Mouse (Mus musculus) midbrain, embryonic 14.5 days (tissue): ENCODE measurements around the gene Mbtps2. TPM values are rescaled to one million over a fixed set of nuclear protein-coding genes. Genes with fewer than 3 reads are reported as not detected.

Experiments used
- ATAC-seq: fragments of 200-750 bp; cut with Nextera tagmentation; 2 replicates; pipeline ENCODE4 v1.8.0; 2017; ENCODE audit warnings: moderate number of reproducible peaks, moderate library complexity; ENCODE audit not compliant: low FRiP score, low TSS enrichment
- DNase-seq: peaks from one replicate; pipeline ENCODE4 v3.0.0-alpha.2; 2015
- H3K27ac ChIP-seq: fragments of 300-500 bp; sonication (generic); replicated peaks from 2 replicates; pipeline ENCODE4 v1.5.1; 2014; ENCODE audit warnings: mild to moderate bottlenecking, low read depth, low read length, moderate library complexity
- H3K27me3 ChIP-seq: fragments of 300-500 bp; sonication (generic); 2 replicates; pipeline ENCODE4 v1.6.1; 2014; ENCODE audit warnings: low read length, control low read depth, mixed read lengths; ENCODE audit not compliant: control insufficient read depth, insufficient read depth
- H3K36me3 ChIP-seq: fragments of 300-500 bp; sonication (generic); 2 replicates; pipeline ENCODE4 v1.6.1; 2014; ENCODE audit warnings: low read length, control low read depth; ENCODE audit not compliant: control insufficient read depth, insufficient read depth
- H3K4me1 ChIP-seq: fragments of 300-500 bp; sonication (generic); 2 replicates; pipeline ENCODE4 v1.6.1; 2014; ENCODE audit warnings: mild to moderate bottlenecking, antibody characterized with exemption, low read length, control low read depth; ENCODE audit not compliant: control insufficient read depth, insufficient read depth
- H3K4me2 ChIP-seq: fragments of 300-500 bp; sonication (generic); 2 replicates; pipeline ENCODE4 v1.6.1; 2014; ENCODE audit warnings: mild to moderate bottlenecking, low read length, moderate library complexity
- H3K4me3 ChIP-seq: fragments of 300-500 bp; sonication (generic); replicated peaks from 2 replicates; pipeline ENCODE4 v1.5.1; 2014; ENCODE audit warnings: low read depth, low read length
- H3K9ac ChIP-seq: fragments of 300-500 bp; sonication (generic); replicated peaks from 2 replicates; pipeline ENCODE4 v1.6.1; 2014; ENCODE audit warnings: mild to moderate bottlenecking, low read length, moderate library complexity
- H3K9me3 ChIP-seq: fragments of 300-500 bp; sonication (generic); 2 replicates; pipeline ENCODE4 v1.6.1; 2016; ENCODE audit warnings: low read length, control low read depth, mixed read lengths; ENCODE audit not compliant: control insufficient read depth
- WGBS: fragments of 180-500 bp; shearing (Covaris S2); extraction: QIAGEN DNeasy Blood & Tissue Kit; methylation state at CpG from one replicate; pipeline ENCODE4 v1.1.7; 2014; 5-methylcytosine and 5-hydroxymethylcytosine counted together
- polyA plus RNA-seq: library from polyadenylated mRNA; unstranded; fragments of >200 nt; fragmentation: Nextera tagmentation; extraction: Ambion mirVana; gene quantifications from 2 replicates; pipeline ENCODE4 v1.2.1, GENCODE M21; 2014

Mbtps2 gene
- 22.1 and 31.6 TPM in 2 replicates for polyA plus RNA-seq

DNA sequence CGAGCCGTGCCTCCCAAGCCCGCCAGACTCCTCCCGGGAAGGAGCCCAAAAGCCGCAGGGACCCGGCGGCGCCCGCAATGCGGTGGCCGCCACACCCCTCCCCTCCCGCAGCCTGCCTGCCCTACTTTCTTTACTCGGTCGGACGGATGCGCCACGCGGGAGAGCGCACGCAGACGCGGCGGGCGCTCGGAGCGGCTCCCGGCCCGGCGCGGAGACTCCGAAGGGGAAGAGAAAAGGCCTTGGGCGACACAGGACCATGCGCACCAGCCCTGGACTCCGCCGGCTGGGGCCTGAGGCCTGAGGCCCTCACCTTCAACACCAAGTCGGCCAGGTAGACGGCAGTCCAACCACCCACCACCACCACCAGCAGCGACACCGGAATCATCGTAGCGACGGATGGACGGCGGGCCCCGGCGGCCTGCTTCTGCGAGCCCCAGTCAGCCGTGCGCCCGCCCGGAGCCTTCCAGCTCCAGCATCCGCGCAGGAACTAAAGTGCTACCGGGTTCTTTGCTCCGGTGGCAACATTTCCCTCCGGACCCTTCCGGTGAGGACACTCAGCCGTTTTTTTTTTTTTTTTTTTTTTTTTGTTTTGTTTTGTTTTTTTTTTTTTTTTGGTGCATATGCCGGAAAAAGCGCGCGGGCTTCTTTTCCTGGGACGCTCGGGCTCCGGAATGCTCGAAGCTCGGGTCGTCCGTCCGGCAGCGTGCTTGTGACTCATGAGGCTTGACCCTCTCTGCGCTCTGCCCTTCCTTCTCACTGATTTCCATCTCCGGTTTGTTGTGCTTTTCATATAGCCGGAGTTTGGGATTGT lies at the start of gene Mbtps2:
Mbtps2 (minus strand) TSS at position 530 of the 811 bp plus-strand sequence.
- DNase-seq = peak; percentile 82
- H3K4me3 ChIP-seq = peak within 1 kb of the TSS; percentile 54
- peak within 1 kb of the TSS; percentile 72 for H3K9ac ChIP-seq
- no peaks in the 10 kb centered on the region for H3K36me3 ChIP-seq
- H3K27ac ChIP-seq = peak within 1 kb of the TSS; percentile 89
- WGBS = 24% methylated on average over 73 of the region's 74 CpGs
- no peaks in the 10 kb centered on the region; the same call in 1 of the 2 replicates for H3K27me3 ChIP-seq
- peak within 1 kb of the TSS; percentile 56 for H3K4me2 ChIP-seq
- H3K4me1 ChIP-seq = no peaks in the 10 kb centered on the region
- ATAC-seq = peak; percentile 81
- no peaks in the 10 kb centered on the region for H3K9me3 ChIP-seq

DNA sequence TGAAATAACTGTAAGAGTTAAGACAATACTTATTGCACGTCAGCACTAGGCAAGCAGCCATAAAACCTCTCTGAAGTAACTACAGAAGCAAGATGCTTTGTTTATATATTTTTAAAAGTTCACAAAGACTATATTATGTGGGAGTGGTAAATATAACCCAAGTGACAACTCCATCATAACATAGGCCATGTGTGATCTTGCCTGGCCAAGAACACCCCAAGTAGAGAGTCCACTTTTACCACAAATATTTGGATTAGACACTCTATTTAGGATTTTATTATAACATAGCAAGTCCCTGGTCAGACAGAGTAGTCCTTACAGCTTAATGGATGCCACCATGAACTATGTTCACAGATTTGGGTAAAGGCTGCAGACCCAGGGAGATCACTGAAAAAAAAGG lies 47.9 kb upstream of the Mbtps2 start:
- WGBS = 88% methylated on average over 1 of the region's 1 CpGs
- Histone ChIP-seq H3K36me3 (no peaks in the 10 kb centered on the region), H3K4me1 (no peaks in the 10 kb centered on the region), H3K27ac (no peak overlapping the region), H3K27me3 (no peaks in the 10 kb centered on the region), H3K9ac (no peak overlapping the region), H3K4me3 (no peak overlapping the region), H3K4me2 (no peak overlapping the region), H3K9me3 (no peaks in the 10 kb centered on the region)
- DNase-seq = no peak
- no peak for ATAC-seq

DNA sequence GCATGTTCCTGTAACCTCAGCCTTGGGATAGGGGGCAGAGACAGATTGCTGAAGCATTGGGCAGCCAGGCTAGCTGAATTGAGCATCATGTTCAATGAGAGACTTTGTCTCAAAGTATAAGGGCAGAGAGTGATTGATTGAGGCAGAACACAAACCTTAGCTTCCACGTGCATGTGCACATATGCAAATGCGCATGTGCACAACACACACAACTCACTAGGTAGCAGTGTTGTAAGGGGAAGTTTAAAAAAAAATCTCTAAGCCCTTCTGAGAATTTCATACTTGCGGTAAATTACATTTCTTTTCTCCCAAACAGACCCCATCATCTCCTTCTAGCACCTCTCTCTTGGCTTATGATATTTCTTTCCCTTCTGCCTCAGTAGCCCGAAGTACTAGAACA lies 46.2 kb upstream of the Mbtps2 start:
- ATAC-seq = no peak
- 76% methylated on average over 4 of the region's 4 CpGs for WGBS
- no peak overlapping the region for H3K4me2 ChIP-seq

DNA sequence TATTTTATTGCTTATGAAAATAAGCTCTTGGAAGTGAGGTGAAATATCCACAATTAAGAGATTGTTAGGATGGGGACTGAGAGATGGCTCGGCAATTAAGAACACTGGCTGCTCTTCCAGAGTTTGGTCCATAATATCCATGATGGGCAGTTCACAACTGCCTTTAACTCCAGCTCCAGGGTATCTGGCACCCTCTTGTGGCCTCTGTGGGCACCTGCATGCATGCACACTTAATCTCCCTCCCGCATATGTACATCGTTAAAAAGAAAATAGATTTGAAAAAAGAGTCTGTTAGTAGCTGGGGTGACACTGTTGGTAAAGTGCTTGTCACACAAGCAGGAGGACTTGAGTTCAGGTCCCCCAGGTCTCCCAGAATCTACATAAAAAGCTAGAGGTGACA lies 45.8 kb upstream of the Mbtps2 start:
- Histone ChIP-seq H3K9ac (no peak overlapping the region), H3K27ac (no peak overlapping the region), H3K27me3 (no peaks in the 10 kb centered on the region), H3K36me3 (no peaks in the 10 kb centered on the region), H3K4me3 (no peak overlapping the region), H3K4me1 (no peaks in the 10 kb centered on the region), H3K4me2 (no peak overlapping the region), H3K9me3 (no peaks in the 10 kb centered on the region)
- 31% methylated on average over 3 of the region's 3 CpGs for WGBS
- peak; percentile 75 for DNase-seq
- ATAC-seq = no peak; the same call in 1 of the 2 replicates

More for the DNA sequence above, 46.2 kb upstream of the Mbtps2 start:
- Histone ChIP-seq H3K27ac (no peak overlapping the region), H3K27me3 (no peaks in the 10 kb centered on the region), H3K9me3 (no peaks in the 10 kb centered on the region), H3K4me3 (no peak overlapping the region), H3K9ac (no peak overlapping the region), H3K4me1 (no peaks in the 10 kb centered on the region), H3K36me3 (no peaks in the 10 kb centered on the region)
- no peak for DNase-seq

DNA sequence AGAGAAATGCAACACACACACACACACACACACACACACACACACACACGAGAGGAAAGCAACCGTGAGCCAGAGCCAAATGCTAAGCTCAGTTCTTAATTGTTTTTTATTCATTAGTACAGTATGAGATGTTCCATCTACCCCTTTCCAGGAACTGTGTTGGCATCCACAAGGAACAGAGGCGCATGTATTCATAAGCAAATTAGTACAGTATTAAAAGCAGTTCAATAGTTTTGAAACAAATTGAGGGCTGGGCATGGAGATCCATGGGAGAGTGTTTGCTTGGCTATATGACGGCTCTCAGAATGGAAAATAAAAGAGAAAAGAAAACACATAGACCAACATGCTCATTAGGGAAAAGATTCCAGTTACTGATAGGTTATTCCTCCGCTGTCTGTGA lies 44.3 kb upstream of the Mbtps2 start:
- no peaks in the 10 kb centered on the region for H3K9me3 ChIP-seq
- H3K9ac ChIP-seq = no peak overlapping the region
- no peaks in the 10 kb centered on the region for H3K4me1 ChIP-seq
- H3K27ac ChIP-seq = no peak overlapping the region
- DNase-seq (no peak), ATAC-seq (no peak)
- WGBS = 80% methylated on average over 5 of the region's 5 CpGs
- no peaks in the 10 kb centered on the region for H3K27me3 ChIP-seq
- H3K4me2 ChIP-seq = no peak overlapping the region
- H3K36me3 ChIP-seq = no peaks in the 10 kb centered on the region
- no peak overlapping the region for H3K4me3 ChIP-seq

DNA sequence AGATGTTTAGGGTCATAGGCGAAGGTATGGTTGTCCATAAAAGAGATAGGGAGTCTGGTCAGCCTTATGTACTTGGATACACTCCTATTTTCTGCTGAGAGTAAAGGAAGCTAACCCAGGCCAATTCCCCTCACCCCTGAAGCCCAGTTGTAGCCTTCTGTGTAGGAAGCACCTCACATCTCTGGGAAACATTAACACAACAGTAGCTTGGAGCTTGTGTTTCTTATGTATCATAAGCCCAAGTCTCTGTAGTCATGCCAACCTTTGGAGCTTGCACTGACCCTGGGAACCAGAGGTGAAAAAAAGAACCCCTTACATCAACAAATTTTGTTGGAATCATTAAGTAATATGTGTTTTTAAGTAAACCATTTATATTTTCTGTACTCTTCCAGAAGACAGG lies 38.7 kb upstream of the Mbtps2 start:
- Histone ChIP-seq H3K9ac (no peak overlapping the region), H3K27ac (no peak overlapping the region), H3K4me3 (no peak overlapping the region), H3K9me3 (no peaks in the 10 kb centered on the region), H3K27me3 (no peaks in the 10 kb centered on the region), H3K36me3 (no peaks in the 10 kb centered on the region), H3K4me1 (no peaks in the 10 kb centered on the region), H3K4me2 (no peak overlapping the region)
- ATAC-seq (no peak), DNase-seq (no peak)
- 71% methylated on average over 1 of the region's 1 CpGs for WGBS

DNA sequence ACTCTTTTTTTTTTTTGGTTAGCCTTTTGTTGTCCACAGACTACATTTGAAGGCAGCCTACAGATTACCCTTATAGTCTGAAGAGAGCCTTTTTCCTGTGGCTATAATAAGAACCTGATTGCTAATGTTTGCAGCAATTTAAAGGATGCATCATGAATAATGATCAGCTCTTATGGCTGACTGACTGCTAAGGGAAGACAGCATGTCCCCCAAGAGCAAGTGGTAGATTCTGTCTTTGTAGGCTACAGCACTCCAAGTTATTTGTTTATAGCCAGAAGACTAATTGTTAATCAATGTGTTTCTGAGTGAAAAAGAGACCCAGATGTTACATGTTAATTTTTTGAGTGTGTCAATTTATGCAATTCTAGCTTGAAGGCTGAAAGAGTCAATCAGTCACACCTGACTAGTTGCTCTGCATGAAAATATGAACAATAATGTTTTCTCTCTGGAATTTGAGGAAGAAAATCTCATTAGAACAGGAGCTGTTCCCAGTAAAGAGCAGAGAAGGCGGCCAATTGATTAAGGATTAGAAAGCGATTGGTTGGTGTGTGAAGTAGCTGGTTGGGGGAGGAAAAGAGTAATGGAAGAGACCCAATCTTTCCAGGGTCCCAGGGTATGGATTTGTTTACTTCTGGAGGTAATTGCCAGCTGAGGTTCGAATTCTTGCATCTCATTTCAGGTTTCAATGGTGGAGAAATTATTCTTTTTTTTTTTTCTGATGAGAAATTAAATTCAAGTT lies 35.3 kb upstream of the Mbtps2 start:
- no peak overlapping the region for H3K27ac ChIP-seq
- H3K36me3 ChIP-seq = no peaks in the 10 kb centered on the region
- no peak overlapping the region for H3K4me2 ChIP-seq
- peak; percentile 43; the same call in 1 of the 2 replicates for ATAC-seq
- H3K27me3 ChIP-seq = no peaks in the 10 kb centered on the region
- H3K9me3 ChIP-seq = no peaks in the 10 kb centered on the region
- no peak overlapping the region for H3K4me3 ChIP-seq
- no peak overlapping the region for H3K9ac ChIP-seq
- no peaks in the 10 kb centered on the region for H3K4me1 ChIP-seq
- DNase-seq = peak; percentile 12
- WGBS = 29% methylated on average over 3 of the region's 3 CpGs

DNA sequence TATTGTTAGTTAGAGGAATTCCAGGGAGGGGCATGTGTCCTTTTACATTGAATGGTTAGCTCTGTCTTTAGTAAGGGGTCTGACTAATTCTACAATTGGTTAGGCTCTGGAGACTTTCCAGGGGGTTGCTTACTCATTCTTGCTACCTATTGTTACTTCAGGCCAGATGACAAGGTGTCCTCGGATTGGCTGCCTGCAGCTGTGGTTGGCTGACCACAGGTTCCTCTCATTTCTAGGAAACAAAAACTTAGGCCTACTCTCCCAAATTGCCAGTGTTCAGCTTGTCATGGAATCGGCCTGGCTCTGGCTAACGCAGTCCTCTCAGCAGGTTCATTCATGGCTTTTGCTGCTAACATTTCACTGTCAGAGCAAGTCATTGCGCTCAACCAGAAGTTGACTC lies 31.8 kb upstream of the Mbtps2 start:
- Histone ChIP-seq H3K27me3 (no peaks in the 10 kb centered on the region), H3K4me1 (no peaks in the 10 kb centered on the region), H3K9me3 (no peaks in the 10 kb centered on the region), H3K4me3 (no peak overlapping the region), H3K9ac (no peak overlapping the region), H3K4me2 (no peak overlapping the region), H3K36me3 (no peaks in the 10 kb centered on the region), H3K27ac (no peak overlapping the region)
- 63% methylated on average over 4 of the region's 4 CpGs for WGBS
- no peak for DNase-seq
- no peak for ATAC-seq
